Mouse (Mus musculus): ENCODE results near the gene Usp16. TPM values are rescaled to one million over a fixed set of nuclear protein-coding genes. Genes with fewer than 3 reads are reported as not detected.

The Usp16 gene
- total RNA-seq, 1 experiment from 2014 or later, result 192 TPM

Other genes with a start within 250 kb of the Usp16 start
- 7.9 to 11.4 TPM (median 9.2 TPM) in 3 replicates for gene N6amt1, start 100.5 kb upstream of the Usp16 start, total RNA-seq (2017)
- gene Ltn1, start 22.1 kb upstream of the Usp16 start, total RNA-seq (2017), result 13.3 to 24.2 TPM (median 14.8 TPM) in 3 replicates
- 3.3 to 6.3 TPM (median 5.7 TPM) in 3 replicates for gene Rwdd2b, start 14.1 kb upstream of the Usp16 start, total RNA-seq (2017)
- 261 to 324 TPM (median 313 TPM) in 3 replicates for gene Cct8, start 41.2 kb downstream of the Usp16 start, total RNA-seq (2017)
- gene Map3k7cl, start 98.6 kb downstream of the Usp16 start, total RNA-seq (2017), result not detected in 3 replicates
- 116 to 177 TPM (median 171 TPM) in 3 replicates for gene Bach1, start 244.2 kb downstream of the Usp16 start, total RNA-seq (2017)

Data from monocyte, adult 5-6 weeks (primary cell).